In the genomic region with DNA sequence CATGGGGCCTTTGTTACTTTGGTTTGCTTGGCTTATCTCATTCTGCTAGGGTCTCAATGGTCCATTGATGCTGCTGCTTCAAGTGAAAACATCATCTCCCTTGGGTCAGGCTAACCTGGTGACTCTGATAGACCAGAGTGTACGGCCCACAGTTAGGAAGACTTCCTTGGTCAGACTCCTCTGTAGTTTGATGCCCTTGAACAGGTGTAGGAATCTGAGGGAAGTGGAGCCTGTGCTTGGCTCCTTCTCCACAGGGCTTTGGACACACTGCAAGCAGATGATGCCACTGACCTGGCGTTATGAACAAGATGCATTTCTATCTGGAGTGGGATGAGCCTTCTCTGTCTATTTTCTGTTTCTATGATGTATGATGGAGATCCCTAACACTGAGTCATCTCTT, we compare ENCODE assay signal across 25 mouse cellular contexts. TPM values are rescaled to one million over a fixed set of nuclear protein-coding genes. Genes with fewer than 3 reads are reported as not detected.
DNase-seq lines count a peak whose midpoint lies in the region; ATAC-seq and TF ChIP-seq lines count a peak whose summit lies in the region.
"Had no signal": no experiment of that assay in that cellular context is flagged by ENCODE, and none has a peak within 500 bp of the region (broad histone marks: within the 10 kb centered on the region; RNA-seq: fewer than 3 reads in every experiment).

No protein-coding gene starts in this region.

- H3K79me3 ChIP-seq in C2C12 (ENCODE audit: low read depth) = no peaks in the 10 kb centered on the region

- H3ac ChIP-seq in C2C12 (ENCODE audit: control insufficient read depth, insufficient read length, low read depth) = no peak overlapping the region
- H3ac ChIP-seq in myocyte (ENCODE audit: control insufficient read depth, insufficient read length) = no peak overlapping the region

- intact Hi-C loops in heart, postnatal 36 days (cut with DNase I) = no loop called here

- no peak for TF ChIP-seq CTCF in C2C12 (IDR thresholded peaks at IDR 0.05; ENCODE audit: control insufficient read depth, insufficient read depth, insufficient read length)

- peaks cover 21% of the 10 kb centered on the region for H3K4me1 ChIP-seq in midbrain, embryonic 10.5 days
- H3K4me1 ChIP-seq in midbrain, embryonic 13.5 days (replicated peaks) = peaks cover 16% of the 10 kb centered on the region; the same call in 1 of the 2 replicates

- no peak overlapping the region for H3K4me3 ChIP-seq in midbrain, embryonic 10.5 days
- H3K4me3 ChIP-seq in midbrain, embryonic 13.5 days (replicated peaks) = no peak overlapping the region
- H3K4me3 ChIP-seq in C2C12 (ENCODE audit: insufficient read depth, poor library complexity, severe bottlenecking) (no peak overlapping the region), myocyte (no peak overlapping the region)

- peak; percentile 21 for DNase-seq in heart, adult 11 months
- no peak for DNase-seq in heart, postnatal 36 days
- peak; percentile 9 for DNase-seq in midbrain, embryonic 10.5 days (ENCODE audit: low spot score)
- no peak for DNase-seq in Muller cell, postnatal 12 days (ENCODE audit: inconsistent ontology term)
- no peak for DNase-seq in layer of hippocampus, postnatal 25 days (ENCODE audit: extremely low spot score in 1 of 2, low spot score in 1 of 2)
- DNase-seq: adrenal gland, adult 2 months; adrenal gland, adult 8-10 months; adrenal gland, postnatal 10 days; adrenal gland, postnatal 14 days; adrenal gland, postnatal 25 days; adrenal gland, postnatal 36 days; B cell, adult 2 months; cerebellum, adult 11 months; cerebellum, adult 11-12 months; cerebellum, adult 18-20 months; cerebellum, adult 2 months had no signal

- no peaks in the 10 kb centered on the region for H3K9me3 ChIP-seq in midbrain, embryonic 10.5 days (replicated peaks)
- no peaks in the 10 kb centered on the region for H3K9me3 ChIP-seq in midbrain, embryonic 13.5 days
- H3K9me3 ChIP-seq: G1E had no signal

- H3K9ac ChIP-seq in midbrain, embryonic 13.5 days (replicated peaks) = no peak overlapping the region

- no peak for ATAC-seq in midbrain, embryonic 13.5 days
- ATAC-seq: activated CD4-positive, CD25-positive, alpha-beta regulatory T cell, adult 4 months; CD4-positive, CD25-positive, alpha-beta regulatory T cell, adult 4 months; Patski had no signal

- H3K79me2 ChIP-seq in C2C12 (ENCODE audit: control insufficient read depth, insufficient read depth) = no peaks in the 10 kb centered on the region
- no peaks in the 10 kb centered on the region for H3K79me2 ChIP-seq in myocyte (ENCODE audit: control insufficient read depth, insufficient read depth)

- H3K4me2 ChIP-seq in midbrain, embryonic 13.5 days (replicated peaks) = no peak overlapping the region
- H3K4me2 ChIP-seq in myocyte (ENCODE audit: low read depth) = no peak overlapping the region

- no peaks in the 10 kb centered on the region for H3K36me3 ChIP-seq in midbrain, embryonic 10.5 days
- no peaks in the 10 kb centered on the region for H3K36me3 ChIP-seq in midbrain, embryonic 13.5 days
- H3K36me3 ChIP-seq in C2C12 (ENCODE audit: control insufficient read depth, insufficient read depth) (no peaks in the 10 kb centered on the region), myocyte (ENCODE audit: control insufficient read depth, insufficient read depth) (no peaks in the 10 kb centered on the region)
- H3K36me3 ChIP-seq: G1E had no signal

- 94% methylated on average over 2 of the region's 2 CpGs for WGBS in midbrain, embryonic 10.5 days
- WGBS in midbrain, embryonic 13.5 days = 93% methylated on average over 2 of the region's 2 CpGs

- no peak for TF ChIP-seq POLR2A in myocyte (IDR thresholded peaks at IDR 0.05; ENCODE audit: insufficient read length, low read depth)

- H3K27me3 ChIP-seq in midbrain, embryonic 10.5 days (ENCODE audit: low read depth, poor library complexity, severe bottlenecking) = no peaks in the 10 kb centered on the region
- no peaks in the 10 kb centered on the region for H3K27me3 ChIP-seq in midbrain, embryonic 13.5 days
- no peaks in the 10 kb centered on the region for H3K27me3 ChIP-seq in C2C12 (ENCODE audit: control insufficient read depth, insufficient read depth, insufficient read length)
- no peaks in the 10 kb centered on the region for H3K27me3 ChIP-seq in myocyte (ENCODE audit: control insufficient read depth, insufficient read depth, insufficient read length)
- H3K27me3 ChIP-seq: CH12.LX, Patski had no signal

- no peak overlapping the region for H3K27ac ChIP-seq in midbrain, embryonic 10.5 days (replicated peaks)
- no peak overlapping the region for H3K27ac ChIP-seq in midbrain, embryonic 13.5 days

TF ChIP-seq in C2C12, 6 proteins besides CTCF, POLR2A, EP300 and RAD21:
- TF ChIP-seq MYOD1 (IDR thresholded peaks at IDR 0.05; ENCODE audit: control insufficient read depth, insufficient read length, low read depth) = peak; percentile 59
- TF ChIP-seq MAX (IDR thresholded peaks at IDR 0.05) = no peak

TF ChIP-seq in myocyte, 11 proteins besides CTCF, POLR2A, EP300 and RAD21:
- no peak for TF ChIP-seq CEBPB (IDR thresholded peaks at IDR 0.05; ENCODE audit: insufficient read depth, poor library complexity, severe bottlenecking)
- TF ChIP-seq MYOD1 (IDR thresholded peaks at IDR 0.05; ENCODE audit: control insufficient read depth in 1 of 3, insufficient read length in 2 of 3, low read depth in 2 of 3) = peak in 2 of 3 experiments; percentile 52 to 61
TF ChIP-seq in myocyte: peak in this region for 1.

RNA-seq across cellular contexts. Expression of a gene that starts 11.1 kb away (rescaled TPM):
- under 1 TPM; 0.72 to 0.76 TPM for total RNA-seq in heart, postnatal 36 days (2021)
- 0.48 and 0.50 TPM in 2 replicates for polyA plus RNA-seq in midbrain, embryonic 10.5 days (2016; fragmentation: Nextera tagmentation; extraction: Ambion mirVana)
- 0.43 and 0.48 TPM in 2 replicates for polyA plus RNA-seq in midbrain, embryonic 13.5 days (2015; fragmentation: Nextera tagmentation; extraction: Ambion mirVana)
- polyA plus RNA-seq in C2C12 (2012; fragmentation: generic; extraction: Trizol) (0.36 TPM), myocyte (2012; fragmentation: generic; extraction: Trizol) (0.23 TPM)
- under 1 TPM; 0.10 to 0.14 TPM for total RNA-seq in layer of hippocampus, postnatal 25 days (2021)
- total RNA-seq: MEL had no signal
- polyA plus RNA-seq: G1E had no signal

RNA-seq across cellular contexts. Expression of a gene that starts 41.8 kb away (rescaled TPM):
- total RNA-seq in heart, postnatal 36 days (2021) = 1 to 10 TPM; 6.5 to 8.0 TPM
- 9.3 and 9.5 TPM in 2 replicates for polyA plus RNA-seq in midbrain, embryonic 10.5 days (2016; fragmentation: Nextera tagmentation; extraction: Ambion mirVana)
- 7.1 and 8.0 TPM in 2 replicates for polyA plus RNA-seq in midbrain, embryonic 13.5 days (2015; fragmentation: Nextera tagmentation; extraction: Ambion mirVana)
- polyA plus RNA-seq in C2C12 (2012; fragmentation: generic; extraction: Trizol) = 3.5 TPM
- 2.2 TPM for polyA plus RNA-seq in myocyte (2012; fragmentation: generic; extraction: Trizol)
- total RNA-seq in layer of hippocampus, postnatal 25 days (2021) = 1 to 10 TPM; 4.8 to 6.4 TPM

Comparison
In these comparisons a context has a peak if more than half of its experiments do, and no peak if none do; other contexts are left out.
1. DNase-seq: peak in heart, adult 11 months (single experiment) and midbrain, embryonic 10.5 days (single experiment); none in heart, postnatal 36 days (0 of 2), Muller cell, postnatal 12 days (single experiment) and layer of hippocampus, postnatal 25 days (0 of 2).